Mouse (Mus musculus) neural tube, embryonic 13.5 days (tissue): Measurements from ENCODE around the gene Gm20388. TPM values are rescaled to one million over a fixed set of nuclear protein-coding genes. Genes with fewer than 3 reads are reported as not detected.

Source experiments
- ATAC-seq: fragments of 200-750 bp; cut with Nextera tagmentation; 2 replicates; pipeline ENCODE4 v1.8.0; 2017; ENCODE audit warnings: low read depth, mild to moderate bottlenecking, moderate TSS enrichment, moderate library complexity
- H3K27ac ChIP-seq: fragments of 300-500 bp; sonication (generic); replicated peaks from 2 replicates; pipeline ENCODE4 v1.5.1; 2015; ENCODE audit warnings: moderate library complexity, mild to moderate bottlenecking, inconsistent platforms
- H3K27me3 ChIP-seq: fragments of 300-500 bp; sonication (generic); 2 replicates; pipeline ENCODE4 v1.6.1; 2015; ENCODE audit warnings: mild to moderate bottlenecking, inconsistent platforms
- H3K36me3 ChIP-seq: fragments of 300-500 bp; sonication (generic); 2 replicates; pipeline ENCODE4 v1.6.1; 2015; ENCODE audit warnings: mild to moderate bottlenecking, inconsistent platforms
- H3K4me1 ChIP-seq: fragments of 300-500 bp; sonication (generic); replicated peaks from 2 replicates; pipeline ENCODE4 v1.6.1; 2015; ENCODE audit warnings: inconsistent platforms
- H3K4me2 ChIP-seq: fragments of 300-500 bp; sonication (generic); 2 replicates; pipeline ENCODE4 v1.6.1; 2015; ENCODE audit warnings: inconsistent platforms, mild to moderate bottlenecking, moderate library complexity
- H3K4me3 ChIP-seq: fragments of 300-500 bp; sonication (generic); 2 replicates; pipeline ENCODE4 v1.5.1; 2015; ENCODE audit warnings: mild to moderate bottlenecking, inconsistent platforms
- H3K9ac ChIP-seq: fragments of 300-500 bp; sonication (generic); 2 replicates; pipeline ENCODE4 v1.6.1; 2015; ENCODE audit warnings: moderate library complexity, mild to moderate bottlenecking, inconsistent platforms
- H3K9me3 ChIP-seq: fragments of 300-500 bp; sonication (generic); 2 replicates; pipeline ENCODE4 v1.6.1; 2016; ENCODE audit warnings: inconsistent platforms
- WGBS: fragments of 180-500 bp; shearing (Covaris S2); methylation state at CpG from one replicate; pipeline ENCODE4 v1.1.7; 2015; 5-methylcytosine and 5-hydroxymethylcytosine counted together
- polyA plus RNA-seq: library from polyadenylated mRNA; unstranded; fragments of >200 nt; fragmentation: Nextera tagmentation; extraction: Ambion mirVana; gene quantifications from 2 replicates; pipeline ENCODE4 v1.2.1, GENCODE M21; 2015

Gene Gm20388
- polyA plus RNA-seq, 1 experiment from 2014 or later: 0.27 TPM

- ATAC-seq: no peak
- H3K4me2 ChIP-seq: no peak overlapping the region
- H3K27ac ChIP-seq: no peak overlapping the region
- H3K27me3 ChIP-seq: 0 out of 2 replicates have a peak, but pooled peaks cover 4% of the 10 kb centered on the region
- no peak overlapping the region for H3K4me3 ChIP-seq
- WGBS: 86% methylated on average over 4 of the region's 4 CpGs
- no peaks in the 10 kb centered on the region for H3K9me3 ChIP-seq
- no peaks in the 10 kb centered on the region for H3K36me3 ChIP-seq
- H3K9ac ChIP-seq: no peak overlapping the region
- peaks cover 70% of the 10 kb centered on the region for H3K4me1 ChIP-seq
These were observed 362.8 kb downstream of the Gm20388 start for GRCm38 (mm10) chr8:120273430-120273829.

- Histone ChIP-seq H3K27me3 (0 out of 2 replicates have a peak, but pooled peaks cover 8% of the 10 kb centered on the region), H3K9ac (peak overlapping the region; percentile 70), H3K9me3 (no peaks in the 10 kb centered on the region), H3K4me3 (peak overlapping the region; percentile 36), H3K27ac (peak overlapping the region; percentile 90), H3K36me3 (no peaks in the 10 kb centered on the region), H3K4me1 (peaks cover 54% of the 10 kb centered on the region), H3K4me2 (peak overlapping the region; percentile 70)
- WGBS: under 1% methylated on average over 49 of the region's 49 CpGs
- peak; percentile 71 for ATAC-seq
These were observed 365.6 kb downstream of the Gm20388 start for GRCm38 (mm10) chr8:120276051-120276890.

GRCm38 (mm10) chr8:120276891-120277426, 366.3 kb downstream of the Gm20388 start:
- H3K4me2 ChIP-seq: peak overlapping the region; percentile 70
- H3K4me1 ChIP-seq: peaks cover 52% of the 10 kb centered on the region
- peak; percentile 29 for ATAC-seq
- 11% methylated on average over 16 of the region's 16 CpGs for WGBS
- peak overlapping the region; percentile 36 for H3K4me3 ChIP-seq
- H3K9me3 ChIP-seq: no peaks in the 10 kb centered on the region
- H3K9ac ChIP-seq: peak overlapping the region; percentile 70
- 0 out of 2 replicates have a peak, but pooled peaks cover 8% of the 10 kb centered on the region for H3K27me3 ChIP-seq
- no peaks in the 10 kb centered on the region for H3K36me3 ChIP-seq
- peak overlapping the region; percentile 90 for H3K27ac ChIP-seq

- Histone ChIP-seq H3K9me3 (no peaks in the 10 kb centered on the region), H3K4me1 (peaks cover 61% of the 10 kb centered on the region), H3K27ac (no peak overlapping the region), H3K9ac (peak overlapping the region; percentile 14; the same call in 1 of the 2 replicates), H3K36me3 (no peaks in the 10 kb centered on the region), H3K4me3 (no peak overlapping the region), H3K4me2 (no peak overlapping the region), H3K27me3 (0 out of 2 replicates have a peak, but pooled peaks cover 8% of the 10 kb centered on the region)
- ATAC-seq: no peak
- 72% methylated on average over 14 of the region's 14 CpGs for WGBS
These were observed 367.4 kb downstream of the Gm20388 start for GRCm38 (mm10) chr8:120278009-120278408.

- Histone ChIP-seq H3K9ac (no peak overlapping the region), H3K4me1 (peaks cover 75% of the 10 kb centered on the region), H3K27ac (no peak overlapping the region), H3K27me3 (0 out of 2 replicates have a peak, but pooled peaks cover 8% of the 10 kb centered on the region), H3K4me3 (no peak overlapping the region), H3K4me2 (no peak overlapping the region), H3K36me3 (no peaks in the 10 kb centered on the region), H3K9me3 (no peaks in the 10 kb centered on the region)
- 86% methylated on average over 8 of the region's 8 CpGs for WGBS
- no peak for ATAC-seq
These were observed 368.8 kb downstream of the Gm20388 start for GRCm38 (mm10) chr8:120279418-120279817.

- Histone ChIP-seq H3K9ac (0 out of 2 replicates have a peak overlapping the region, but pooled peaks have one; percentile 58), H3K4me1 (peaks cover 79% of the 10 kb centered on the region)
- peak; percentile 45; the same call in 1 of the 2 replicates for ATAC-seq
These were observed 370.8 kb downstream of the Gm20388 start for GRCm38 (mm10) chr8:120281487-120281886.

GRCm38 (mm10) chr8:120282465-120282864, 371.8 kb downstream of the Gm20388 start:
- Histone ChIP-seq H3K27ac (peak overlapping the region; percentile 75; the same call in 1 of the 2 replicates), H3K4me1 (peaks cover 71% of the 10 kb centered on the region), H3K36me3 (no peaks in the 10 kb centered on the region), H3K9ac (peak overlapping the region; percentile 58; the same call in 1 of the 2 replicates), H3K27me3 (peaks cover 6% of the 10 kb centered on the region; the same call in 1 of the 2 replicates), H3K4me2 (no peak overlapping the region), H3K9me3 (no peaks in the 10 kb centered on the region), H3K4me3 (no peak overlapping the region)
- ATAC-seq: no peak
- WGBS: 32% methylated on average over 5 of the region's 5 CpGs

More at GRCm38 (mm10) chr8:120281487-120281886, 370.8 kb downstream of the Gm20388 start:
- Histone ChIP-seq H3K4me2 (no peak overlapping the region), H3K27ac (no peak overlapping the region), H3K27me3 (peaks cover 8% of the 10 kb centered on the region; the same call in 1 of the 2 replicates), H3K4me3 (no peak overlapping the region), H3K9me3 (no peaks in the 10 kb centered on the region), H3K36me3 (no peaks in the 10 kb centered on the region)
- WGBS: 21% methylated on average over 4 of the region's 4 CpGs

- Histone ChIP-seq H3K27ac (peak overlapping the region; percentile 75), H3K4me1 (peaks cover 79% of the 10 kb centered on the region), H3K4me2 (peak overlapping the region; percentile 3; the same call in 1 of the 2 replicates), H3K4me3 (no peak overlapping the region), H3K9me3 (no peaks in the 10 kb centered on the region), H3K27me3 (peaks cover 3% of the 10 kb centered on the region; the same call in 1 of the 2 replicates), H3K9ac (peak overlapping the region; percentile 58), H3K36me3 (no peaks in the 10 kb centered on the region)
- no peak for ATAC-seq
- 13% methylated on average over 9 of the region's 9 CpGs for WGBS
These were observed 373.6 kb downstream of the Gm20388 start for GRCm38 (mm10) chr8:120284265-120284664.

GRCm38 (mm10) chr8:120285033-120285432, 374.4 kb downstream of the Gm20388 start:
- no peak overlapping the region for H3K4me3 ChIP-seq
- peaks cover 3% of the 10 kb centered on the region; the same call in 1 of the 2 replicates for H3K27me3 ChIP-seq
- H3K9me3 ChIP-seq: no peaks in the 10 kb centered on the region
- H3K27ac ChIP-seq: peak overlapping the region; percentile 75
- peak overlapping the region; percentile 58; the same call in 1 of the 2 replicates for H3K9ac ChIP-seq
- H3K36me3 ChIP-seq: no peaks in the 10 kb centered on the region
- 46% methylated on average over 3 of the region's 3 CpGs for WGBS
- peaks cover 87% of the 10 kb centered on the region for H3K4me1 ChIP-seq
- no peak overlapping the region for H3K4me2 ChIP-seq
- ATAC-seq: no peak

- H3K9me3 ChIP-seq: no peaks in the 10 kb centered on the region
- H3K36me3 ChIP-seq: no peaks in the 10 kb centered on the region
- WGBS: 66% methylated on average over 9 of the region's 9 CpGs
- peak overlapping the region; percentile 75; the same call in 1 of the 2 replicates for H3K27ac ChIP-seq
- H3K27me3 ChIP-seq: no peaks in the 10 kb centered on the region; the same call in 1 of the 2 replicates
- H3K4me2 ChIP-seq: no peak overlapping the region
- peak overlapping the region; percentile 58 for H3K9ac ChIP-seq
- H3K4me3 ChIP-seq: no peak overlapping the region
- peaks cover 88% of the 10 kb centered on the region for H3K4me1 ChIP-seq
- ATAC-seq: no peak
These were observed 375.2 kb downstream of the Gm20388 start for GRCm38 (mm10) chr8:120285878-120286277.

GRCm38 (mm10) chr8:120288122-120288908, 377.7 kb downstream of the Gm20388 start:
- H3K4me1 ChIP-seq: peaks cover 91% of the 10 kb centered on the region
- H3K4me3 ChIP-seq: no peak overlapping the region
- H3K27ac ChIP-seq: peak overlapping the region; percentile 16; the same call in 1 of the 2 replicates
- H3K9me3 ChIP-seq: no peaks in the 10 kb centered on the region
- ATAC-seq: no peak
- H3K4me2 ChIP-seq: no peak overlapping the region
- WGBS: 32% methylated on average over 21 of the region's 21 CpGs
- H3K9ac ChIP-seq: no peak overlapping the region
- H3K36me3 ChIP-seq: no peaks in the 10 kb centered on the region
- H3K27me3 ChIP-seq: no peaks in the 10 kb centered on the region; the same call in 1 of the 2 replicates
